Mouse (Mus musculus): ENCODE measurements around the gene Rasgrp4. TPM values are rescaled to one million over a fixed set of nuclear protein-coding genes. Genes with fewer than 3 reads are reported as not detected.

Rasgrp4 gene
- polyA plus RNA-seq, 1 experiment from 2014 or later: 0.58 TPM

DNA sequence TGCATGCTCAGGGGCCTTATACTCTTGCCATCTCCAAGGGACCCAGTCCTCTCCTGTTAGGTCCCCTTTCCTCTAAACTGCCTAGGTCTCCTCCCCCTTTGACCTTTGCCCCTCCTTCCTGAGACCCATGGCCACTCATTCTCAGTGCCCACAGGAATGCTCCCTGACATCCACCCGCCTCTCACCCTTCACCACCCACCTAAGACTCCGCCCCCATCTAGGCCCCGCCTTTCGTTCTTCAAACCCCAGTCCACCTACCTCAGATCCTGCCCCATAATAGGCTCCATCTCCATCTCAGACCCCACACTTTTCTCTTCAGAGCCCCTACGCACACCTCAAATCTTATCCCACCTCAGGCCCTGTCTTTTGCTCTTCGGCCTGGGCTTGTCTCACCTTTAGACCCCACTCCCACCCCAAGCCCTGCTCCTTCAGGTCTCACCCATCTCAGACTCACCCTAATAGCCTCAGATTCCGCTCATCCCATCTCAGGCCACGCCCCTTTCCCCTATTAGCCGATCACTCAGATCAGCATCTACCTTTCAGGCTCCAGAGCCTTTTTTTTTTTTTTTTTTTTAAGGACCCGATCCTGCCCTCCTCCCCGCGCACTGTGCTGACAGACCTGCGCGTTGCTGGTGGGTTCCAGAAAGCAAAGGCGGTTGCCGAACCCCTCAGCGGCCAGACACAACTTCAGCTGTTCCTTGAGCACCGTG, 16.4 kb upstream of the Rasgrp4 start:
- Histone ChIP-seq H3K4me1 (ENCODE audit: control insufficient read depth, insufficient read depth, low read length) (no peaks in the 10 kb centered on the region), H3K36me3 (replicated peaks; ENCODE audit: control insufficient read depth, insufficient read depth, low read depth, low read length) (no peaks in the 10 kb centered on the region), H3K9me3 (replicated peaks; ENCODE audit: control insufficient read depth, low read length) (no peaks in the 10 kb centered on the region), H3K27me3 (ENCODE audit: control insufficient read depth, insufficient read depth, low read length) (no peaks in the 10 kb centered on the region), H3K4me2 (ENCODE audit: low read depth, low read length) (no peak overlapping the region), H3K4me3 (ENCODE audit: low read depth, low read length) (no peak overlapping the region), H3K9ac (replicated peaks; ENCODE audit: low read length) (no peak overlapping the region), H3K27ac (replicated peaks; ENCODE audit: low read depth, low read length) (no peak overlapping the region)
- no peak for DNase-seq (ENCODE audit: low spot score)
- no peak for ATAC-seq (replicated peaks; ENCODE audit: insufficient number of reproducible peaks, low FRiP score, low TSS enrichment, low read depth)
- 12% methylated on average over 18 of the region's 18 CpGs for WGBS

GRCm38 (mm10) chr7:29119526-29119925, 15.1 kb upstream of the Rasgrp4 start:
- Histone ChIP-seq H3K4me2 (ENCODE audit: low read depth, low read length) (no peak overlapping the region), H3K9me3 (replicated peaks; ENCODE audit: control insufficient read depth, low read length) (no peaks in the 10 kb centered on the region), H3K4me3 (ENCODE audit: low read depth, low read length) (no peak overlapping the region), H3K27ac (replicated peaks; ENCODE audit: low read depth, low read length) (no peak overlapping the region), H3K27me3 (ENCODE audit: control insufficient read depth, insufficient read depth, low read length) (no peaks in the 10 kb centered on the region), H3K36me3 (replicated peaks; ENCODE audit: control insufficient read depth, insufficient read depth, low read depth, low read length) (no peaks in the 10 kb centered on the region), H3K9ac (replicated peaks; ENCODE audit: low read length) (no peak overlapping the region), H3K4me1 (ENCODE audit: control insufficient read depth, insufficient read depth, low read length) (no peaks in the 10 kb centered on the region; the same call in 1 of the 2 replicates)
- DNase-seq (ENCODE audit: low spot score): no peak
- 69% methylated on average over 1 of the region's 1 CpGs for WGBS
- no peak for ATAC-seq (replicated peaks; ENCODE audit: insufficient number of reproducible peaks, low FRiP score, low TSS enrichment, low read depth)

GRCm38 (mm10) chr7:29122821-29123220, 11.8 kb upstream of the Rasgrp4 start:
- DNase-seq (ENCODE audit: low spot score) (no peak), ATAC-seq (replicated peaks; ENCODE audit: insufficient number of reproducible peaks, low FRiP score, low TSS enrichment, low read depth) (no peak)
- H3K4me3 ChIP-seq (ENCODE audit: low read depth, low read length): no peak overlapping the region
- H3K4me2 ChIP-seq (ENCODE audit: low read depth, low read length): no peak overlapping the region
- H3K27me3 ChIP-seq (ENCODE audit: control insufficient read depth, insufficient read depth, low read length): no peaks in the 10 kb centered on the region
- WGBS: 91% methylated on average over 9 of the region's 9 CpGs
- no peaks in the 10 kb centered on the region for H3K9me3 ChIP-seq (replicated peaks; ENCODE audit: control insufficient read depth, low read length)
- no peak overlapping the region for H3K9ac ChIP-seq (replicated peaks; ENCODE audit: low read length)
- no peak overlapping the region for H3K27ac ChIP-seq (replicated peaks; ENCODE audit: low read depth, low read length)
- no peaks in the 10 kb centered on the region; the same call in 1 of the 2 replicates for H3K4me1 ChIP-seq (ENCODE audit: control insufficient read depth, insufficient read depth, low read length)
- no peaks in the 10 kb centered on the region for H3K36me3 ChIP-seq (replicated peaks; ENCODE audit: control insufficient read depth, insufficient read depth, low read depth, low read length)

DNA sequence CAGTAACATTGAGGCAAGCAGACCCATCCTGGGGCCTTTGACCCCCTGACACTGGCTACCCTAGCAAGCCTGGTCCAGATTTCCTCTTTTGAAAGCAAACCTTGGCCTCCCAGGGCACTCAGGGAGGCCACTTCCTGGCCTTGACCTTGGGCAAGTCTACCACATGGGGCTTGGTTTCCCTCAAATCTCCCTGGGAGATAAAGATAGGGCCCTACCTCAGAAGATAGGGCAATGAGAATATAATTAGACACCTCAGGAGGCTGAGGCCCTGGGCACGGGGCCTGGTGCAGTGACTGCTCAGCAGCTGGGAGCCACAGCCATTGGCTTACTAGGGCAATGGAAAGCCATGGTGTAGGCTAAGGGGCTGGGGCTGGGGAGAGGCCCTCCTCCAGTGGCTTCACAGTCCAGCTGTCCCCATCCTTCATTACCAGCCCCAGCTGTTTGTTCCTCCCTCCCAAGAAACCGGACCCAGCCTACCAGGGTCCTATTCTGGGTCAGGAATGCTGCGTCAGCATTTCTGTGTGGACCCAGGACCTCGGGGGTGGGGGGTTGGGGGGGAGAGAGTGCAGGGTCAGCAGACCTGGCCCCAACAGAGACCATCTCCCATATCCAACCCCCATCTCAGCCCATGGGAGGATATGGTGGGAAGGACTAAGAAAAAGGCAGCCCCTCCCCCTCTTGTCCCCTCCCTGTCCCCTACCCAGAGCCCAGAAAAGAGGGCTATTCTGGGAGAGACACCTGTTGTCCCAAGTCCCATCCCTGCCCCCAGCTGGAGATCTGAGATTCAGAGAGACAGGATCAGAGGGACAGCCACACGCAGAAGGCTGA, 10.9 kb upstream of the Rasgrp4 start:
- DNase-seq (ENCODE audit: low spot score) (no peak), ATAC-seq (replicated peaks; ENCODE audit: insufficient number of reproducible peaks, low FRiP score, low TSS enrichment, low read depth) (no peak)
- Histone ChIP-seq H3K9me3 (replicated peaks; ENCODE audit: control insufficient read depth, low read length) (no peaks in the 10 kb centered on the region), H3K4me1 (ENCODE audit: control insufficient read depth, insufficient read depth, low read length) (no peaks in the 10 kb centered on the region; the same call in 1 of the 2 replicates), H3K27ac (replicated peaks; ENCODE audit: low read depth, low read length) (no peak overlapping the region), H3K27me3 (ENCODE audit: control insufficient read depth, insufficient read depth, low read length) (no peaks in the 10 kb centered on the region), H3K36me3 (replicated peaks; ENCODE audit: control insufficient read depth, insufficient read depth, low read depth, low read length) (no peaks in the 10 kb centered on the region), H3K4me2 (ENCODE audit: low read depth, low read length) (no peak overlapping the region; the same call in 1 of the 2 replicates), H3K9ac (replicated peaks; ENCODE audit: low read length) (no peak overlapping the region), H3K4me3 (ENCODE audit: low read depth, low read length) (no peak overlapping the region; the same call in 1 of the 2 replicates)
- 54% methylated on average over 5 of the region's 5 CpGs for WGBS

DNA sequence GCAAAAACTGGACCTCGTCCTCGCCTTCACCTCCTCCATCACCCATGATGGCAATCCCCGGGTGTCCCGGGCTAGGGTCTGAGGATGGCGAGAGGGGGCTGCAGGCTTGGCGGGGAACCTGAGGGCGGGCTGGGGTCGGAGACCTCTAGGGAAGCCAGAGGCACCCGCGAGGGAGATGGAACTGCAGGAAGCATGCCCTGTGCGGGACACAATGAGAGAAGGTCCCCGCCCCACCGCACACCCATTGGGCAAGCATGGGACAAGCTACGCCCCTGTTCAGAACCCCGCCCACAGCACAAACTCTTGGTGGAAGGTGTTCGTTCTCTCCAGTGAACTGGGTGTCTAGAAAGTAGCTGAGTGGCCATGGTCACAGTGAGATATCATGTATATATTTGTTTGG, 9.7 kb upstream of the Rasgrp4 start, which contains the start of gene Ryr1:
Ryr1 (minus strand) TSS at position 210 of the 400 bp plus-strand sequence.
- DNase-seq (ENCODE audit: low spot score) (peak; percentile 84), ATAC-seq (replicated peaks; ENCODE audit: insufficient number of reproducible peaks, low FRiP score, low TSS enrichment, low read depth) (peak; percentile 81)
- peak within 1 kb of the TSS; percentile 66 for H3K4me2 ChIP-seq (ENCODE audit: low read depth, low read length)
- no peaks in the 10 kb centered on the region for H3K9me3 ChIP-seq (replicated peaks; ENCODE audit: control insufficient read depth, low read length)
- H3K4me3 ChIP-seq (ENCODE audit: low read depth, low read length): peak within 1 kb of the TSS; percentile 34
- H3K27me3 ChIP-seq (ENCODE audit: control insufficient read depth, insufficient read depth, low read length): no peaks in the 10 kb centered on the region
- H3K27ac ChIP-seq (replicated peaks; ENCODE audit: low read depth, low read length): no peak within 1 kb of the TSS
- H3K4me1 ChIP-seq (ENCODE audit: control insufficient read depth, insufficient read depth, low read length): no peaks in the 10 kb centered on the region; the same call in 1 of the 2 replicates
- under 1% methylated on average over 16 of the region's 16 CpGs for WGBS
- H3K9ac ChIP-seq (replicated peaks; ENCODE audit: low read length): peak within 1 kb of the TSS; percentile 46
- no peaks in the 10 kb centered on the region for H3K36me3 ChIP-seq (replicated peaks; ENCODE audit: control insufficient read depth, insufficient read depth, low read depth, low read length)

DNA sequence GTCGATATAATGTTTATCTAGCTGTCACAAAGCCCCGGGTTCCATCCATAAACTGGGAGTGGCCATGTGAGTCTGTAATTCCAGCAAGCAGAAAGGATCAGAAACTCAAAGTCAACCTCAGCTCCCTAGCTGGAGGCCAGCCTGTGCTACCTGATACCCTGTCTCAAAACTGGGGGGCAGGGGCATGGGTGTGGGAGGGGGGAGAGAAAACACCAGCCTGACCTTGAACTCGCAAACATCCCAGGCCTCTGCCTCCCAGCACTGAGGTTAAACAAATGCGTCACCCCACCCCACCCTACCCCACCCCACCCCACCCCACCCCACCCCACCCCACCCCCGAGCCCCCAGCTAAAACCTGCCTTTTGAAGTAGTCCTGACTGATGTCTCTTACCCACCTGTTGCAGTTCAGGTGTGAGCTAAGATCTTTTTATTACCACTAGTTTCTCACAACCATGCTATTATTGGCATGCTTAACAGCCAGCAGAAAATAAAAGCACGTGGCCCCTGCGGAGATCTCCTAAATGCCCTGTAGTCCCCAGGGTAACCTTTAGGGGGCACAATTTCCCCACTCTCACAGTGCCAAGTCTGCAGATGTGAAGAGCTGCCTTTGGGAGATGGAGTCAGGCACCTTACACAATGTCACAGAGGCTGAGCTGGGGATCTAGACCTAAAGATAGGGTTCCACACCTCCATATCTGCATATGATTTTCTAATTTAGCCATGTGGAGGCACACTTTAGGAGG, 8.3 kb upstream of the Rasgrp4 start:
- Histone ChIP-seq H3K4me3 (ENCODE audit: low read depth, low read length) (no peak overlapping the region), H3K9me3 (replicated peaks; ENCODE audit: control insufficient read depth, low read length) (no peaks in the 10 kb centered on the region), H3K4me2 (ENCODE audit: low read depth, low read length) (no peak overlapping the region), H3K4me1 (ENCODE audit: control insufficient read depth, insufficient read depth, low read length) (no peaks in the 10 kb centered on the region; the same call in 1 of the 2 replicates), H3K27me3 (ENCODE audit: control insufficient read depth, insufficient read depth, low read length) (no peaks in the 10 kb centered on the region), H3K27ac (replicated peaks; ENCODE audit: low read depth, low read length) (no peak overlapping the region), H3K36me3 (replicated peaks; ENCODE audit: control insufficient read depth, insufficient read depth, low read depth, low read length) (no peaks in the 10 kb centered on the region), H3K9ac (replicated peaks; ENCODE audit: low read length) (no peak overlapping the region)
- 27% methylated on average over 7 of the region's 7 CpGs for WGBS
- DNase-seq (ENCODE audit: low spot score) (peak; percentile 78), ATAC-seq (replicated peaks; ENCODE audit: insufficient number of reproducible peaks, low FRiP score, low TSS enrichment, low read depth) (no peak)

DNA sequence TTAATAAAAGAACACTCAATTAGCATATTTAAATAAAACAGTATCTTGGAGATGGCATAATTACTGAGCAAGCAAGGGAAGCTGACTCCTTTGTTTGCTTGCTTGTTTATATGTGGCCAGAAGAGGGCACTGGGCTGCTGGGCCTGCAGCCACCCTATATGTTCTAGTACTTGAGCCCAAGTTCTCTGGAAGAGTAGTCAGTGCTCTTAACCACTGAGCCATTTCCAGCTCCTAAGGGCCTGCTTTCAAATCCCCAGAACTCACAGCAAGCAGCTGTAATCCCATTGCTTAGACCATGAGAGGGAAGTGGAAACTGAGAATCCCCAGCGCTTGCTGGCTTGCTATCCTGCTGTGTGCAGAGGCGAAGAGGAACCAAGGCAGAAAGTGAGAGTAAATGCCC, 5.9 kb upstream of the Rasgrp4 start:
- Histone ChIP-seq H3K9ac (replicated peaks; ENCODE audit: low read length) (no peak overlapping the region), H3K4me3 (ENCODE audit: low read depth, low read length) (no peak overlapping the region), H3K27me3 (ENCODE audit: control insufficient read depth, insufficient read depth, low read length) (no peaks in the 10 kb centered on the region), H3K36me3 (replicated peaks; ENCODE audit: control insufficient read depth, insufficient read depth, low read depth, low read length) (no peaks in the 10 kb centered on the region), H3K4me2 (ENCODE audit: low read depth, low read length) (no peak overlapping the region), H3K27ac (replicated peaks; ENCODE audit: low read depth, low read length) (no peak overlapping the region), H3K9me3 (replicated peaks; ENCODE audit: control insufficient read depth, low read length) (no peaks in the 10 kb centered on the region), H3K4me1 (ENCODE audit: control insufficient read depth, insufficient read depth, low read length) (no peaks in the 10 kb centered on the region; the same call in 1 of the 2 replicates)
- ATAC-seq (replicated peaks; ENCODE audit: insufficient number of reproducible peaks, low FRiP score, low TSS enrichment, low read depth) (no peak), DNase-seq (ENCODE audit: low spot score) (peak; percentile 33)
- 45% methylated on average over 2 of the region's 2 CpGs for WGBS

Measured in embryonic facial prominence, embryonic 11.5 days (tissue).